Mouse (Mus musculus) layer of hippocampus, adult 11-12 months (tissue): ENCODE measurements around the gene Fosb.
A peak's percentile ranks its signal among the peaks of the same experiment; 100 is the strongest.

Source experiments
- DNase-seq: peaks from one replicate; pipeline ENCODE4 v3.0.0; 2022; ENCODE audit warnings: low spot score

Gene Fosb

GRCm38 (mm10) chr7:19309884-19310641, at the start of gene Fosb:
TSS of gene Fosb (minus strand) at chr7:19310051.
- peak; percentile 97 for DNase-seq

- DNase-seq = peak; percentile 90
Observed at GRCm38 (mm10) chr7:19359299-19359891, 49.5 kb upstream of the Fosb start, which contains the start of the genes Cd3eap and Ppp1r13l. TSS of gene Cd3eap (minus strand) at chr7:19359483. TSS of gene Ppp1r13l (plus strand) at chr7:19359749.

- no peak for DNase-seq
Observed at GRCm38 (mm10) chr7:19358634-19359033, 48.8 kb upstream of the Fosb start.

GRCm38 (mm10) chr7:19357381-19358375, 47.8 kb upstream of the Fosb start:
- DNase-seq = no peak

GRCm38 (mm10) chr7:19356311-19356710, 46.5 kb upstream of the Fosb start:
- no peak for DNase-seq

GRCm38 (mm10) chr7:19354991-19355390, 45.1 kb upstream of the Fosb start:
- no peak for DNase-seq

- DNase-seq = no peak
Observed at GRCm38 (mm10) chr7:19350221-19350620, 40.4 kb upstream of the Fosb start.

GRCm38 (mm10) chr7:19349188-19349915, 39.5 kb upstream of the Fosb start:
- no peak for DNase-seq

- peak; percentile 95 for DNase-seq
Observed at GRCm38 (mm10) chr7:19344938-19345471, 35.2 kb upstream of the Fosb start.

GRCm38 (mm10) chr7:19344237-19344847, 34.5 kb upstream of the Fosb start, which contains the start of gene Ercc1:
TSS of gene Ercc1 (plus strand) at chr7:19344778.
- no peak for DNase-seq

GRCm38 (mm10) chr7:19343210-19343808, 33.5 kb upstream of the Fosb start:
- DNase-seq = peak; percentile 80

- DNase-seq = peak; percentile 89
Observed at GRCm38 (mm10) chr7:19342481-19343027, 32.7 kb upstream of the Fosb start.

GRCm38 (mm10) chr7:19341761-19342409, 32.0 kb upstream of the Fosb start:
- DNase-seq = no peak

- no peak for DNase-seq
Observed at GRCm38 (mm10) chr7:19341250-19341649, 31.4 kb upstream of the Fosb start.

- no peak for DNase-seq
Observed at GRCm38 (mm10) chr7:19338596-19338995, 28.7 kb upstream of the Fosb start.

- no peak for DNase-seq
Observed at GRCm38 (mm10) chr7:19338060-19338459, 28.2 kb upstream of the Fosb start.

GRCm38 (mm10) chr7:19337122-19337521, 27.3 kb upstream of the Fosb start:
- DNase-seq = no peak

- DNase-seq = no peak
Observed at GRCm38 (mm10) chr7:19335583-19335982, 25.7 kb upstream of the Fosb start.

- peak; percentile 82 for DNase-seq
Observed at GRCm38 (mm10) chr7:19332709-19333352, 23.0 kb upstream of the Fosb start.
